Mouse (Mus musculus): ENCODE data around the gene Blcap. TPM values are rescaled to one million over a fixed set of nuclear protein-coding genes. Genes with fewer than 3 reads are reported as not detected.

Blcap gene
- polyA plus RNA-seq, 1 experiment: 27.1 TPM

DNA sequence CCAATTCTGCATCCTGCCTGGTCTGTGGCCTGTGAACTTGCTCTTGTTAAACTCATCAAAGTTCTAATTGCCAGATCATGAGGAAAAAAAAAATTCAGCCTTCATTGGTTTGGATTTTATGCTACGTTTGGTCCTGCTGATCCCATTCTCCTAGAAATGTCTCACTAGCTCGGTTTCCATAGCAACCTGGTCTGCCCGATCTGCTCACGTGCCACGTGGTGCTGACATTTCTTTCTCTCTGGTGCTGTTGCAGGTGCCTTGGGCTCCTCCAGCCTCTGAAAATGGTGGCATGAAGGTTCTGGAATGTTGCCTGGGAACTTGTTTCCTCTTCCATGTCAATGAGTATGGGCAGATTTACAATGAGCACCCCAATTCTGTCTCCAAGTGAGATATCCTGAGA lies 50.6 kb downstream of the Blcap start:
- H3K4me2 ChIP-seq (ENCODE audit: low read depth): no peak overlapping the region
- no peak for TF ChIP-seq E2F4 (IDR thresholded peaks at IDR 0.05; ENCODE audit: insufficient read depth)
- no peak for TF ChIP-seq REST (IDR thresholded peaks at IDR 0.05; ENCODE audit: insufficient read depth, insufficient read length)
- no peak for TF ChIP-seq MYOD1 (IDR thresholded peaks at IDR 0.05; ENCODE audit: control insufficient read depth in 1 of 3, insufficient read length in 2 of 3, low read depth in 2 of 3)
- no peak for TF ChIP-seq USF1 (IDR thresholded peaks at IDR 0.05; ENCODE audit: low read depth)
- peaks cover 69% of the 10 kb centered on the region for H3K27me3 ChIP-seq (ENCODE audit: control insufficient read depth, insufficient read depth, insufficient read length)
- no peak overlapping the region for H3ac ChIP-seq (ENCODE audit: control insufficient read depth, insufficient read length)
- no peaks in the 10 kb centered on the region for H3K79me2 ChIP-seq (ENCODE audit: control insufficient read depth, insufficient read depth)
- H3K36me3 ChIP-seq (ENCODE audit: control insufficient read depth, insufficient read depth): no peaks in the 10 kb centered on the region
- no peak overlapping the region for H3K4me3 ChIP-seq

DNA sequence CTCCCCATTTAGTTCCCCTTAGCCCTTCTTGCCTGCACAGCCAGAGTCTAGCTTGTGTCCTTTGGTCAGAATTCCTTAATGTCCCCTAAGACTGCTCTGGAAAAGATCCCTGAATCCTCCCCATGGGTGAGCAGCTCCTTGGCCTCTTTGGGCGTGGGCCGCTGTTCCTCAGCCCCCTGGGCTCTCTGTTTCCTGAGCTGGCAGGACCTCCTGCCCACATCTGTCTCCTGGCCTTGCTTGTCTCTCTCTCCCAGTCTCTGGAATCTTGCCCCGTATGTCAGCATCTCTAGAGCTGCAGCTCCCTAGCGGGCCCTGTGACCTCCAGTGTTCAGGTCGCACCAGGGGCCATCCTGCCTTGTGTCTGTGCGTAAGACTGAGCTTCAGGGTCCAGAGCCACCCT lies 51.6 kb downstream of the Blcap start:
- Histone ChIP-seq H3K36me3 (ENCODE audit: control insufficient read depth, insufficient read depth) (no peaks in the 10 kb centered on the region), H3K27me3 (ENCODE audit: control insufficient read depth, insufficient read depth, insufficient read length) (peaks cover 72% of the 10 kb centered on the region), H3K4me2 (ENCODE audit: low read depth) (no peak overlapping the region), H3ac (ENCODE audit: control insufficient read depth, insufficient read length) (no peak overlapping the region), H3K4me3 (no peak overlapping the region), H3K79me2 (ENCODE audit: control insufficient read depth, insufficient read depth) (no peaks in the 10 kb centered on the region)
- TF ChIP-seq POLR2A (IDR thresholded peaks at IDR 0.05; ENCODE audit: insufficient read length, low read depth) (no peak), POLR2AphosphoS2 (IDR thresholded peaks at IDR 0.05; ENCODE audit: insufficient read length, low read depth) (no peak), E2F4 (IDR thresholded peaks at IDR 0.05; ENCODE audit: insufficient read depth) (no peak), TCF12 (IDR thresholded peaks at IDR 0.05; ENCODE audit: insufficient read depth, poor library complexity, severe bottlenecking) (no peak), SRF (IDR thresholded peaks at IDR 0.05; ENCODE audit: control insufficient read depth, insufficient read length, low read depth) (no peak), MYOD1 (IDR thresholded peaks at IDR 0.05; ENCODE audit: control insufficient read depth in 1 of 3, insufficient read length in 2 of 3, low read depth in 2 of 3) (no peak)

DNA sequence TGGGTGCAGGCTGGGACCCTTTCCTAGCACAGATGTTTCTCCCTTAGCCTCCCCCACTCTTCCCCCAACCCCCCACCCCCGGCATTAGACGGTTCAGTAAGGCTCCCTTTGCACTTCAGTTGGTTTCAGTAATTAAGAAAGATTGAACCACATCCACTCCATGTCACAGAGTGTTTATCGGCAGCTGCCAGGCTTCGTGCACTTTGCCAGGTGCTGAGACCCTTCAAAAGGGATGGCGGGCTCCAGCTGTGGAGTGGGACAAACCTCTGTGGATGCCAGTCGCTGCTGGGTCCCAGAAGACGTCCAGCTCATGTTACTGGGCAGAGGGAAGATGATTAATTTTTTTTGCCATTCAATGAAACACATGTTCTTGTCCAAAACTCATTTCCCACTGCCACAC lies 52.6 kb downstream of the Blcap start:
- no peak for TF ChIP-seq POLR2A (IDR thresholded peaks at IDR 0.05; ENCODE audit: insufficient read length, low read depth)
- no peak for TF ChIP-seq TCF3 (IDR thresholded peaks at IDR 0.05; ENCODE audit: insufficient read length, low read depth)
- no peak for TF ChIP-seq MAX (IDR thresholded peaks at IDR 0.05; ENCODE audit: low read depth)
- no peak for TF ChIP-seq TCF12 (IDR thresholded peaks at IDR 0.05; ENCODE audit: insufficient read depth, poor library complexity, severe bottlenecking)
- no peak for TF ChIP-seq MYOD1 (IDR thresholded peaks at IDR 0.05; ENCODE audit: control insufficient read depth in 1 of 3, insufficient read length in 2 of 3, low read depth in 2 of 3)
- no peak for TF ChIP-seq MYOG (IDR thresholded peaks at IDR 0.05; ENCODE audit: control insufficient read depth in 1 of 3, insufficient read depth in 1 of 3, insufficient read length in 2 of 3, low read depth in 2 of 3)
- no peak for TF ChIP-seq POLR2AphosphoS2 (IDR thresholded peaks at IDR 0.05; ENCODE audit: insufficient read length, low read depth)
- no peak for TF ChIP-seq SRF (IDR thresholded peaks at IDR 0.05; ENCODE audit: control insufficient read depth, insufficient read length, low read depth)
- no peak for TF ChIP-seq REST (IDR thresholded peaks at IDR 0.05; ENCODE audit: insufficient read depth, insufficient read length)
- no peak for TF ChIP-seq USF1 (IDR thresholded peaks at IDR 0.05; ENCODE audit: low read depth)
- no peak for TF ChIP-seq CEBPB (IDR thresholded peaks at IDR 0.05; ENCODE audit: insufficient read depth, poor library complexity, severe bottlenecking)
- no peak for TF ChIP-seq E2F4 (IDR thresholded peaks at IDR 0.05; ENCODE audit: insufficient read depth)
- no peaks in the 10 kb centered on the region for H3K36me3 ChIP-seq (ENCODE audit: control insufficient read depth, insufficient read depth)
- H3ac ChIP-seq (ENCODE audit: control insufficient read depth, insufficient read length): no peak overlapping the region
- H3K4me3 ChIP-seq: no peak overlapping the region
- H3K27me3 ChIP-seq (ENCODE audit: control insufficient read depth, insufficient read depth, insufficient read length): peaks cover 67% of the 10 kb centered on the region
- no peaks in the 10 kb centered on the region for H3K79me2 ChIP-seq (ENCODE audit: control insufficient read depth, insufficient read depth)
- H3K4me2 ChIP-seq (ENCODE audit: low read depth): no peak overlapping the region

DNA sequence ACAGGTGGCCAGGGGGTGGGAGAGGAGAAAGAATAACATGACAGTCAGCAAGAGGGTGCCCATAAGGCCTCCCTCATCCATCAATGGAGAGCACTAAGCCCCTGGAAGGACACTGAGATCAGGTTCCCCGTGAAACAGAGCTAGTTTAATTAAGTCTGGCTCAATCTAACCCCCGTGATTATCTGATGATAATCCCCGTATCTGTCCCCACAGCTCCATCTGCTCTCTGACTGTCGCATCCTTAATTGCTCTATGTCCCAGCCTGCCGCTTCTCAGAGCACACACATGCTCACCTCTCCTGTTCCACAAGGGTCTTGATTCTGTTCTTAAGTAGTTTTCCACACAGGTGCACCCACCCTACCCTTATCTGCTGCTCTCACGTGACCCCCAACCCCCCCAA lies 53.5 kb downstream of the Blcap start:
- no peaks in the 10 kb centered on the region for H3K36me3 ChIP-seq (ENCODE audit: control insufficient read depth, insufficient read depth)
- H3K4me3 ChIP-seq: no peak overlapping the region
- no peak overlapping the region for H3ac ChIP-seq (ENCODE audit: control insufficient read depth, insufficient read length)
- no peaks in the 10 kb centered on the region for H3K79me2 ChIP-seq (ENCODE audit: control insufficient read depth, insufficient read depth)
- no peak overlapping the region for H3K4me2 ChIP-seq (ENCODE audit: low read depth)
- H3K27me3 ChIP-seq (ENCODE audit: control insufficient read depth, insufficient read depth, insufficient read length): peaks cover 60% of the 10 kb centered on the region
- TF ChIP-seq SRF (IDR thresholded peaks at IDR 0.05; ENCODE audit: control insufficient read depth, insufficient read length, low read depth) (no peak), MYOD1 (IDR thresholded peaks at IDR 0.05; ENCODE audit: control insufficient read depth in 1 of 3, insufficient read length in 2 of 3, low read depth in 2 of 3) (no peak), POLR2A (IDR thresholded peaks at IDR 0.05; ENCODE audit: insufficient read length, low read depth) (no peak)

DNA sequence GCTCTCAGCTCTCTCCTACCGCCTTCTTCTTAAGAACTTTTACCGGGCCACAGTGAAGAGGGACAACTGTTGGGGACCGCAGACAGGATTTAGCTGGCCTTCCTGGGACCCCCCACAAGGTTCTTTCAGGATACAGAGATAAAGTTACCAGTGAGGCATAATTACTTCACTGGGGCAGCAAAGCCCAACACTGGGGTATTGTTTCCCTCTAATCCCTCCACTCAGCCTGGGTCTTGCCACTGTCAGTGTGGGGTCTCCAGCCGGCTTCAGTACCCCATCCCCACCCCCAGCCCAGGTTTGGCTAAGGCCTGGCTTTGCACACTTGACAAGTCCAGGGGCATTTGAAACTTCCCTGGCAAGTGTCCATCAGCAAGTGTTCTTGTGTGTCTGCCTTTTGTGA lies 56.7 kb downstream of the Blcap start:
- peaks cover 66% of the 10 kb centered on the region for H3K27me3 ChIP-seq (ENCODE audit: control insufficient read depth, insufficient read depth, insufficient read length)

More for the DNA sequence above, 56.7 kb downstream of the Blcap start:
- no peak overlapping the region for H3K4me2 ChIP-seq (ENCODE audit: low read depth)
- TF ChIP-seq MYOG (IDR thresholded peaks at IDR 0.05; ENCODE audit: control insufficient read depth in 1 of 3, insufficient read depth in 1 of 3, insufficient read length in 2 of 3, low read depth in 2 of 3) (no peak), MYOD1 (IDR thresholded peaks at IDR 0.05; ENCODE audit: control insufficient read depth in 1 of 3, insufficient read length in 2 of 3, low read depth in 2 of 3) (no peak), SRF (IDR thresholded peaks at IDR 0.05; ENCODE audit: control insufficient read depth, insufficient read length, low read depth) (no peak), TCF3 (IDR thresholded peaks at IDR 0.05; ENCODE audit: insufficient read length, low read depth) (no peak), POLR2AphosphoS2 (IDR thresholded peaks at IDR 0.05; ENCODE audit: insufficient read length, low read depth) (no peak), CEBPB (IDR thresholded peaks at IDR 0.05; ENCODE audit: insufficient read depth, poor library complexity, severe bottlenecking) (no peak), USF1 (IDR thresholded peaks at IDR 0.05; ENCODE audit: low read depth) (no peak), TCF12 (IDR thresholded peaks at IDR 0.05; ENCODE audit: insufficient read depth, poor library complexity, severe bottlenecking) (no peak), MAX (IDR thresholded peaks at IDR 0.05; ENCODE audit: low read depth) (no peak), POLR2A (IDR thresholded peaks at IDR 0.05; ENCODE audit: insufficient read length, low read depth) (no peak), REST (IDR thresholded peaks at IDR 0.05; ENCODE audit: insufficient read depth, insufficient read length) (no peak), E2F4 (IDR thresholded peaks at IDR 0.05; ENCODE audit: insufficient read depth) (no peak)
- H3K4me3 ChIP-seq: no peak overlapping the region
- no peaks in the 10 kb centered on the region for H3K36me3 ChIP-seq (ENCODE audit: control insufficient read depth, insufficient read depth)
- no peak overlapping the region for H3ac ChIP-seq (ENCODE audit: control insufficient read depth, insufficient read length)
- H3K79me2 ChIP-seq (ENCODE audit: control insufficient read depth, insufficient read depth): no peaks in the 10 kb centered on the region
